22 mouse cellular contexts compared by ENCODE assay signal in genomic region chr2:172777774-172778173, GRCm38 (mm10).
A peak's percentile ranks its signal among the peaks of the same experiment; 100 is the strongest.
DNase-seq lines count a peak whose midpoint lies in the region; ATAC-seq and TF ChIP-seq lines count a peak whose summit lies in the region.
"Had no signal": no experiment of that assay in that cellular context is flagged by ENCODE, and none has a peak within 500 bp of the region (broad histone marks: within the 10 kb centered on the region; RNA-seq: fewer than 3 reads in every experiment).

No protein-coding gene starts in this region.

- H3K4me2 ChIP-seq in forebrain, postnatal 0 days (ENCODE audit: low read depth): no peak overlapping the region
- H3K4me2 ChIP-seq: heart, embryonic 13.5 days; lung, embryonic 15.5 days; midbrain, embryonic 11.5 days had no signal

- H3K9ac ChIP-seq in forebrain, postnatal 0 days: no peak overlapping the region
- no peak overlapping the region for H3K9ac ChIP-seq in liver, adult 2 months (ENCODE audit: low read depth, low read length)
- H3K9ac ChIP-seq: heart, embryonic 13.5 days; lung, embryonic 15.5 days had no signal

- peak; percentile 45 for TF ChIP-seq CTCF in forebrain, postnatal 0 days (IDR thresholded peaks at IDR 0.05; ENCODE audit: low read depth)
- TF ChIP-seq CTCF in liver, adult 2 months (IDR thresholded peaks at IDR 0.05; ENCODE audit: low read depth, low read length): peak; percentile 5; the same call in 1 of the 2 replicates
- TF ChIP-seq CTCF in bone marrow, adult 2 months (IDR thresholded peaks at IDR 0.05; ENCODE audit: control insufficient read depth, insufficient read depth, low read length): peak; percentile 27; the same call in 1 of the 2 replicates

- H3K79me2 ChIP-seq in liver, adult 2 months (ENCODE audit: control insufficient read depth, insufficient read depth, low read length): no peaks in the 10 kb centered on the region

- H3K27ac ChIP-seq in forebrain, postnatal 0 days (ENCODE audit: low read depth, low read length): no peak overlapping the region
- H3K27ac ChIP-seq in forebrain, embryonic 10.5 days: no peak overlapping the region
- no peak overlapping the region for H3K27ac ChIP-seq in liver, adult 2 months (replicated peaks; ENCODE audit: insufficient read depth, low read depth, low read length)
- no peak overlapping the region for H3K27ac ChIP-seq in bone marrow, adult 2 months (ENCODE audit: control insufficient read depth, insufficient read depth, low read depth, low read length, poor library complexity)
- H3K27ac ChIP-seq: heart, embryonic 13.5 days; lung, embryonic 15.5 days had no signal

- H3K9me3 ChIP-seq in forebrain, postnatal 0 days (ENCODE audit: low read length): no peaks in the 10 kb centered on the region
- no peaks in the 10 kb centered on the region for H3K9me3 ChIP-seq in forebrain, embryonic 10.5 days
- H3K9me3 ChIP-seq: embryonic facial prominence, embryonic 10.5 days; lung, embryonic 15.5 days had no signal

- no peaks in the 10 kb centered on the region for H3K4me1 ChIP-seq in forebrain, postnatal 0 days (ENCODE audit: insufficient read depth)
- H3K4me1 ChIP-seq in forebrain, embryonic 10.5 days: peaks cover 35% of the 10 kb centered on the region
- H3K4me1 ChIP-seq in liver, adult 2 months (ENCODE audit: control insufficient read depth, insufficient read depth, low read length): no peaks in the 10 kb centered on the region
- no peaks in the 10 kb centered on the region for H3K4me1 ChIP-seq in bone marrow, adult 2 months (ENCODE audit: control insufficient read depth, insufficient read depth, low read length)
- H3K4me1 ChIP-seq: lung, embryonic 15.5 days had no signal

- no peak for ATAC-seq in forebrain, postnatal 0 days
- ATAC-seq: activated CD4-positive, CD25-positive, alpha-beta regulatory T cell, adult 4 months had no signal

- no peak for DNase-seq in forebrain, postnatal 0 days
- DNase-seq in forebrain, embryonic 10.5 days (ENCODE audit: extremely low spot score, low spot score): no peak
- DNase-seq in liver, adult 2 months (ENCODE audit: extremely low read depth, low read depth, low spot score): no peak
- DNase-seq in liver: no peak
- peak; percentile 17 for DNase-seq in 416B (ENCODE audit: low read depth)
- DNase-seq in frontal cortex, postnatal 14 days (ENCODE audit: low spot score in 2 of 2): no peak
- no peak for DNase-seq in thymus, postnatal 4 days
- DNase-seq: adrenal gland, postnatal 36 days; B cell, adult 2 months; cerebellum, postnatal 14 days; heart, postnatal 4 days; kidney, postnatal 10 days; layer of hippocampus, adult 9-11 months; left cerebral cortex, postnatal 4 days; thymus, postnatal 25 days had no signal

- H3K27me3 ChIP-seq in forebrain, postnatal 0 days (ENCODE audit: insufficient read depth, low read length): no peaks in the 10 kb centered on the region
- H3K27me3 ChIP-seq in forebrain, embryonic 10.5 days (ENCODE audit: poor library complexity, severe bottlenecking): peaks cover 40% of the 10 kb centered on the region
- H3K27me3 ChIP-seq in liver, adult 2 months (ENCODE audit: control insufficient read depth, insufficient read depth, low read length): no peaks in the 10 kb centered on the region
- H3K27me3 ChIP-seq: lung, embryonic 15.5 days had no signal

- H3K36me3 ChIP-seq in forebrain, postnatal 0 days (ENCODE audit: insufficient read depth): no peaks in the 10 kb centered on the region
- H3K36me3 ChIP-seq in forebrain, embryonic 10.5 days (replicated peaks): no peaks in the 10 kb centered on the region
- no peaks in the 10 kb centered on the region for H3K36me3 ChIP-seq in liver, adult 2 months (ENCODE audit: control insufficient read depth, insufficient read depth, low read length)
- H3K36me3 ChIP-seq: embryonic facial prominence, embryonic 10.5 days; heart, embryonic 13.5 days; lung, embryonic 15.5 days had no signal

- 51% methylated on average over 2 of the region's 2 CpGs for WGBS in forebrain, postnatal 0 days
- WGBS in forebrain, embryonic 10.5 days: 82% methylated on average over 2 of the region's 2 CpGs
- whole genome bisulfite sequencing in liver, adult 2 months: 54% methylated on average over 2 of the region's 2 CpGs
- 73% methylated on average over 2 of the region's 2 CpGs for WGBS in bone marrow, adult 2 months

- no peak for TF ChIP-seq POLR2A in liver, adult 2 months (IDR thresholded peaks at IDR 0.05; ENCODE audit: extremely low read depth, insufficient read depth, low read length)
- no peak for TF ChIP-seq POLR2A in bone marrow, adult 2 months (IDR thresholded peaks at IDR 0.05; ENCODE audit: borderline replicate concordance, control insufficient read depth, low read depth, low read length)

- no peak overlapping the region for H3K4me3 ChIP-seq in forebrain, postnatal 0 days (ENCODE audit: low read depth, low read length)
- H3K4me3 ChIP-seq in forebrain, embryonic 10.5 days: no peak overlapping the region
- no peak overlapping the region for H3K4me3 ChIP-seq in liver, adult 2 months (ENCODE audit: insufficient read depth, low read depth, low read length)
- H3K4me3 ChIP-seq in bone marrow, adult 2 months (replicated peaks; ENCODE audit: control insufficient read depth, low read depth, low read length): no peak overlapping the region
- H3K4me3 ChIP-seq: embryonic facial prominence, embryonic 10.5 days; erythroblast, embryonic 14.5 days; heart, embryonic 13.5 days; lung, embryonic 15.5 days had no signal
